Mouse (Mus musculus) hindbrain, embryonic 11.5 days (tissue): ENCODE data around the gene Mmd2. TPM values are rescaled to one million over a fixed set of nuclear protein-coding genes. Genes with fewer than 3 reads are reported as not detected.
A peak's percentile ranks its signal among the peaks of the same experiment; 100 is the strongest.

Experiments used
- ATAC-seq: fragments of 200-750 bp; cut with Nextera tagmentation; 2 replicates; pipeline ENCODE4 v1.8.0; 2017; ENCODE audit warnings: mild to moderate bottlenecking, moderate TSS enrichment, moderate library complexity; ENCODE audit not compliant: low FRiP score
- DNase-seq: peaks from one replicate; pipeline ENCODE4 v3.0.0-alpha.2; 2015; ENCODE audit warnings: low spot score
- H3K27ac ChIP-seq: fragments of 300-500 bp; sonication (generic); 2 replicates; pipeline ENCODE4 v1.5.1; 2014; ENCODE audit warnings: mild to moderate bottlenecking, low read depth, low read length
- H3K27me3 ChIP-seq: fragments of 300-500 bp; sonication (generic); 2 replicates; pipeline ENCODE4 v1.6.1; 2014; ENCODE audit warnings: mild to moderate bottlenecking, low read length, moderate library complexity, mixed read lengths; ENCODE audit not compliant: control insufficient read depth, insufficient read depth
- H3K36me3 ChIP-seq: fragments of 300-500 bp; sonication (generic); 2 replicates; pipeline ENCODE4 v1.6.1; 2014; ENCODE audit warnings: mild to moderate bottlenecking, low read length, moderate library complexity, mixed read lengths; ENCODE audit not compliant: control insufficient read depth, insufficient read depth
- H3K4me1 ChIP-seq: fragments of 300-500 bp; sonication (generic); replicated peaks from 2 replicates; pipeline ENCODE4 v1.6.1; 2014; ENCODE audit warnings: low read length, mixed read lengths; ENCODE audit not compliant: control insufficient read depth, insufficient read depth
- H3K4me2 ChIP-seq: fragments of 300-500 bp; sonication (generic); replicated peaks from 2 replicates; pipeline ENCODE4 v1.6.1; 2014; ENCODE audit warnings: mild to moderate bottlenecking, low read depth, low read length
- H3K4me3 ChIP-seq: fragments of 300-500 bp; sonication (generic); 2 replicates; pipeline ENCODE4 v1.5.1; 2014; ENCODE audit warnings: low read depth, low read length
- H3K9ac ChIP-seq: fragments of 300-500 bp; sonication (generic); 2 replicates; pipeline ENCODE4 v1.6.1; 2014; ENCODE audit warnings: low read depth, low read length
- H3K9me3 ChIP-seq: fragments of 300-500 bp; sonication (generic); 2 replicates; pipeline ENCODE4 v1.6.1; 2016; ENCODE audit warnings: low read length; ENCODE audit not compliant: control insufficient read depth
- WGBS: fragments of 180-500 bp; shearing (Covaris S2); extraction: QIAGEN DNeasy Blood & Tissue Kit; methylation state at CpG from one replicate; pipeline ENCODE4 v1.1.7; 2014; 5-methylcytosine and 5-hydroxymethylcytosine counted together
- polyA plus RNA-seq: library from polyadenylated mRNA; unstranded; fragments of >200 nt; fragmentation: Nextera tagmentation; extraction: Ambion mirVana; gene quantifications from 2 replicates; pipeline ENCODE4 v1.2.1, GENCODE M21; 2014

Mmd2 gene
- polyA plus RNA-seq, 1 experiment from 2014 or later, result 5.0 TPM

DNA sequence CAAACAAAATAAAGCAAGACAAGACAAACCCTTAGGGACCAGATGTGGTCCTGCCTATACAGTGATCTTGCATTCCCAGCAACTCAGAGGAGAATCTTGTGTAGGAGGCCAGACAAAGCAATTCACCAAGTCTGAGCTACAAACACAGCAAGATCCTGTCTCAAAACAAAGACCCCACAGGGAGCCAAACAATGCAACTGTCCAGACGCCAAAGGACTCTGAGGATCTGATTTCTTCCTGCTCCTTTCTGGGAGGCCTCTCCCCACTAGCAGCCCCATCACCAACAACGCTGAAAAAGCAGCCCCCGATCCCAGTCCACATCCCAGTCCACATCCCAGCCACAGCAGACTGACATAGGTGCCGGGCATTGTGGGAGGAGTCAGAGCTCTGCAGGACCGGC is 62.3 kb downstream of the Mmd2 start:
- H3K4me2 ChIP-seq, result no peak overlapping the region
- WGBS, result 9% methylated on average over 5 of the region's 5 CpGs
- no peaks in the 10 kb centered on the region for H3K9me3 ChIP-seq
- H3K27ac ChIP-seq, result no peak overlapping the region
- peak; percentile 38 for DNase-seq
- H3K4me3 ChIP-seq, result no peak overlapping the region
- peaks cover 4% of the 10 kb centered on the region; the same call in 1 of the 2 replicates for H3K4me1 ChIP-seq
- H3K27me3 ChIP-seq, result no peaks in the 10 kb centered on the region
- H3K9ac ChIP-seq, result 0 out of 2 replicates have a peak overlapping the region, but pooled peaks have one; percentile 11
- ATAC-seq, result no peak
- no peaks in the 10 kb centered on the region for H3K36me3 ChIP-seq

DNA sequence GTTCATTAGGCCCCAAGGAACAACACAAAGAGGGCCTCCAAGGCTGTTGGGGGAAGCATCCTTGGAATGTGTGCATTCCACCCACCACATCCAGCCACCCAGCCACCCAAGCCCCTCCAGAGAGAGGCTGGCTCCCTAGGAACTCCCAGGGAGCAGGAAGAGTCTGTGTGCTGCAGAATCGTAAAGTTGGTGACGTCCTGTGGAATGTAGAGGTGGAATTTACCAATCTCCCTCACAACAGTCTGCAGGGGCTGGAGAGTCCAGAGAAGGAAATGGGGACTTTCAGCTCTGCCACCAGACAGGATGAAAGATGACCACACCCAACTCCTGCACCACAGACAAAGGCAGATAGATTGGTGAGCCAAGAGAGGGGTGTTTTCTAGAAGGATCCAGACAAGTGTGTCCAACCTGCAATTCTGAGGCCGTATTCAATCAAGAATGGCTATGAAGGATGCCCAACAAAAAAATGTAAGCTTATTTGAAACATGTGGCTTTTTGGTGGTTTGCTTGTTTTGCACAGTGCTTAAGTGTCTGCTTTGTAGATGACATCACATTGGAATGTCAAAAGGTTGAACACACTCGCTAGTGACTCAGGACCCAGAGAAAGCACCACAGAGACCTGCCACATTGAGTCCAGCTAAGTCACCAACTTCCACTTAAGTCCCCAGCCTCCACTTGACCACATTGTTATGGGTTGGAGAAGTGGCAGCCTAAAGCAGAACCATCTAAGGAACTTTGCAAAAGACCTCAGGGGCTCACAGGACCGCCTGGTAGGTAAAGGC is 63.4 kb downstream of the Mmd2 start:
- no peak overlapping the region for H3K9ac ChIP-seq
- DNase-seq (no peak), ATAC-seq (no peak)
- H3K4me3 ChIP-seq, result no peak overlapping the region
- WGBS, result 80% methylated on average over 5 of the region's 5 CpGs
- no peak overlapping the region for H3K4me2 ChIP-seq
- H3K27ac ChIP-seq, result no peak overlapping the region
- no peaks in the 10 kb centered on the region for H3K27me3 ChIP-seq
- H3K9me3 ChIP-seq, result no peaks in the 10 kb centered on the region
- H3K36me3 ChIP-seq, result no peaks in the 10 kb centered on the region
- 0 out of 2 replicates have a peak, but pooled peaks cover 2% of the 10 kb centered on the region for H3K4me1 ChIP-seq

DNA sequence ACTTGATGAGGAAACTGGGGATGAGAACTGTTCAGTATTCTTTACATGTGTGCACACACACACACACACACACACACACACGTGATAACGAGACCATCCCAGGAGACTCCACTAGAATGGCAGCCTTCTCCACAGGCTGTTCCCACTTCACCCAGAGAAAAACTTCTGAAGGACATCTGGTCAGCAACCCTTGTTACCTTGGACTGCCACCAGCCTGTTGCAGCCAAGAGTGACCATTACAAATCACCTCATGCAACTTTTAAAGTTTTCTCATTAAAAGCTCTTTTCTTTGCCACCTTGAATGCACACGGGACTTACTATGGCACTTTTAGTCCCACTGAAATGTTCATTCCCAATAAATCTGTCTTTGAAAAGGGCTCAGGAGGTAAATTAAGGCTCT is 71.3 kb downstream of the Mmd2 start:
- WGBS, result 86% methylated on average over 3 of the region's 3 CpGs

DNA sequence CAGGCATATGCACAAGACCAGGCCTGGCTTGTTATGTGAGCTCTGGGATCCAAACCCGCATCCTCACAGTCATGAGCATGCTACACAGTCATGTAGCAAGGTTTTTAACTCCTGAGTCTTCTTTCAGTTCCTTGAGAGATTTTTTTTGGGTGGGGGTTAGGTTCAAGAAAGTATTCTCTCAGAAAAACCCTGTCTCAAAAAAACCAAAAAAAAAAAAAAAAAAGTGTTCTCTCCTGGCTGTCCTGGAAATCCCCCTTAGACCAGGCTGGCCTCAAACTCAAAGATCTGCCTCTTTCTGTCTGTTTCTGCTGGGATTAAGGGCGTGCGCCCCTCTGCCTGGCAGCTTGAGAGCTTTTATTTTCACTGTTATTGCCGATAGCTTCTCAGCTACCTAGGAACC is 73.2 kb downstream of the Mmd2 start:
- no peak for ATAC-seq
- H3K9me3 ChIP-seq, result no peaks in the 10 kb centered on the region
- no peak overlapping the region for H3K4me2 ChIP-seq
- H3K36me3 ChIP-seq, result no peaks in the 10 kb centered on the region
- no peaks in the 10 kb centered on the region for H3K4me1 ChIP-seq
- no peak overlapping the region for H3K27ac ChIP-seq
- no peak for DNase-seq
- WGBS, result 84% methylated on average over 4 of the region's 4 CpGs
- no peak overlapping the region for H3K9ac ChIP-seq
- no peaks in the 10 kb centered on the region for H3K27me3 ChIP-seq
- H3K4me3 ChIP-seq, result no peak overlapping the region

More for the DNA sequence above, 71.3 kb downstream of the Mmd2 start:
- Histone ChIP-seq H3K9ac (no peak overlapping the region), H3K27ac (no peak overlapping the region), H3K27me3 (no peaks in the 10 kb centered on the region), H3K4me3 (no peak overlapping the region), H3K4me1 (no peaks in the 10 kb centered on the region), H3K4me2 (no peak overlapping the region), H3K36me3 (no peaks in the 10 kb centered on the region), H3K9me3 (no peaks in the 10 kb centered on the region)
- DNase-seq, result no peak
- ATAC-seq, result no peak

DNA sequence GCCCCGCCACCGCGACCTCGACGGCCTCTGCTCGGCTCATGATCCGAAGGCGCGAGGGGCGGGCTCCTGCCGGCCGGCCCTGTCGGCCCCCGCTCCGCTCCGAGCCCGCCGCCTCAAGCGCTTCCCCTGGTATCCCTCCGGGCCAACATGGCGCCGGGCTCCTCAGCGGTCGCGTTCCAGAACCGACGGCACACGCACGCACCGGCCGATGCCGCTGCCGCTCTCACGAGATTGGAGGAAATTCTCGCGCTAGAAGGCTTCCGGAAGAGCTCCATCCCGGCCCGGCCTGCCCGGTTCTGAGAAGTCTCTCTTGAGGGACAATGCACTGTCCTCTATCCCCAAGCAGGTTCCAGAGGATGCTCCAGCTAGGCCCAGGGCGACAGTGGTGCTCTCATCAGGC is 78.7 kb downstream of the Mmd2 start, which contains the start of gene Papolb:
Gene Papolb (minus strand): TSS at position 162 of the 400 bp plus-strand sequence.
- Histone ChIP-seq H3K4me2 (peak within 1 kb of the TSS; percentile 1; the same call in 1 of the 2 replicates), H3K4me3 (no peak within 1 kb of the TSS), H3K27ac (no peak within 1 kb of the TSS), H3K9ac (no peak within 1 kb of the TSS), H3K36me3 (no peaks in the 10 kb centered on the region), H3K9me3 (no peaks in the 10 kb centered on the region), H3K27me3 (no peaks in the 10 kb centered on the region; the same call in 1 of the 2 replicates), H3K4me1 (no peaks in the 10 kb centered on the region)
- whole genome bisulfite sequencing, result 37% methylated on average over 41 of the region's 41 CpGs
- ATAC-seq (no peak), DNase-seq (peak; percentile 24)

DNA sequence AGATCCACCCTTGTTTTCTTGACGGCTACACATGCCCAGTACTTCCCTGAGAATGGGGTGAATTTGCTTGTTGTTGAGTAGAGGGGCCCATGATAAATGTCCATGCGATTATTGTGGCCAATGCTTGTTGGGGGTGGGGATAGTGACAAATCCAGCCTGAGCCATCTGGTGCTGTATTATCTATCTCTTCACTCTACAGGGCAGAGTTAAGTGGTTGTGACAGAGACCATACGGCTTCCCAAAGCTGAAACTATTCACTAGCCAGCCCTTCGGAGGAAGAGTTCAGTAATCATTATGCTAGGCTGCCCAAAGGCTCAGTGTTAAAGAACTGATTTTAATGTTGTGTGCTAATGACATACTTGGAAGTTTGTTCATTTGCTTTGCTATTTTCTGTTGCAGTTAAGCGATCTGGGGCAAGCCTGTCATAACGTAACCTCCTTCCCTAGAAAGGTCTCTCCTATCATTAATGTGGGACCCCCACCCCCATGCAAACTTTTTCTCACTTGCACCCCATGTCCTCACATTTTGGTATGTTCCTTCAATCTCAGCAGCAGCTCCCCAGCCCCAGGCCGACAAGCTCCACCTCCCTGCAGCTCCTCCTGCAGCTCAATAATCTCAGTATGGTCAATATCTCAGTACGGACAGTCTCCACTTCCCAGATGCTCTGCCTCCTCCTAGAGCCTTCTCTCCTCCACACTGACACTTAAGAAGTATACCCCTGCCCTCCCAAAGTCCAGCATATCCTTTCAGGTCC is 83.7 kb downstream of the Mmd2 start:
- Histone ChIP-seq H3K4me1 (no peaks in the 10 kb centered on the region), H3K4me2 (no peak overlapping the region), H3K4me3 (no peak overlapping the region), H3K9me3 (no peaks in the 10 kb centered on the region), H3K27me3 (no peaks in the 10 kb centered on the region), H3K27ac (no peak overlapping the region), H3K36me3 (no peaks in the 10 kb centered on the region), H3K9ac (no peak overlapping the region)
- DNase-seq (no peak), ATAC-seq (no peak)
- 74% methylated on average over 8 of the region's 8 CpGs for WGBS

DNA sequence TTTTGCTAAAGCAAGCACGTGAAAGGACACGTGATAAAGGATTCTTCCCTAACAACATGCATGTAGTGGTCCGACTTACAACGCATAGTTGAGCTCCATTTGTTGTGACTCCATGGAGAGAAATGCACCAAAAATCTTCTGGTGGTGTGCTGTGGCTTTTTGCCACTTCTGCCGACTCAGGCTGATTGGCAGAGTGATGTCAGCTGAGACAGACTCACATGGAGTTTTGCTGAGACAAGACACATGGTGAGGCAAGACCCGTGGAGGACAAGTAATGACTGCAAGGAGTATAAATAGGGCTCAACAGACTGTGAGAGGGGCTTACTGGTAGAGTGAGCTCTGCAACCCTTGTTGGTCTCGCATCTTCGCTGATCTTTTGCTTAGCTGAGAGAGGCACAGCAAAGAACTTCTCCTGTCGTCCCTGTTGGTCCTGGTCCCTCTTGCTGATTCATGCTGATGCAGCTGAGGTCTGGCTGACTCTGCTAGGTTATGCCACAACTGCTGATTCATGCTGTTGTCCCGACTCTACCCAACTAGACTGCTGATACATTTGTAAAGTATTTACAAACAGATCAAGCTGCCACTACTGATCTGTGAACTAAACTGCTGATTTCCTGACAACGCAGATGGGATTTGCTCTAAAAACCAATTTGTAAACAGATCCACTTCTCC is 87.3 kb downstream of the Mmd2 start:
- no peak overlapping the region for H3K4me2 ChIP-seq
- ATAC-seq (no peak), DNase-seq (no peak)
- H3K9ac ChIP-seq, result no peak overlapping the region
- H3K27me3 ChIP-seq, result no peaks in the 10 kb centered on the region
- no peak overlapping the region for H3K4me3 ChIP-seq
- 87% methylated on average over 11 of the region's 11 CpGs for WGBS
- no peaks in the 10 kb centered on the region for H3K9me3 ChIP-seq
- H3K4me1 ChIP-seq, result no peaks in the 10 kb centered on the region
- H3K27ac ChIP-seq, result no peak overlapping the region
- H3K36me3 ChIP-seq, result no peaks in the 10 kb centered on the region

DNA sequence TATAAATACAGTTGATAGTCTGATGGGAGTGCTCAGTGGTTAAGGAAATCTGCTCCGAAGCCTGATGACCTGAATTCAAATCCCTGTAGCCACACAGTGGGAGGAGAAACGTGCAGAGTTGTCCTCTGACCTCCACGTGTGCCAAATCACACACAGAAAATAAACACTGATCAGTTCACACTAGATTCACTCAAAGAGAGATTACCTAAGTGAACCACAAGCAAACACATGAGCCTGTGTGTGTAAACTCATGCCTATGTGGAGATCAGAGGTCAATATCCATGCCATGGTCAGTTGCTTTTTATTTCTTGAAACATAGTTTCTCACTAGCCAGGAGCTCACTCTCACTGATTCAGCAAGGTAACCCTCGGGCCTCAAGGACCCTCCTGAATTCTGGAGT is 88.2 kb downstream of the Mmd2 start:
- H3K36me3 ChIP-seq, result no peaks in the 10 kb centered on the region
- no peak overlapping the region for H3K4me2 ChIP-seq
- H3K4me3 ChIP-seq, result no peak overlapping the region
- H3K27ac ChIP-seq, result no peak overlapping the region
- 84% methylated on average over 4 of the region's 4 CpGs for WGBS
- H3K4me1 ChIP-seq, result no peaks in the 10 kb centered on the region
- H3K27me3 ChIP-seq, result no peaks in the 10 kb centered on the region
- H3K9ac ChIP-seq, result no peak overlapping the region
- ATAC-seq (no peak), DNase-seq (no peak)
- H3K9me3 ChIP-seq, result no peaks in the 10 kb centered on the region
